Mouse (Mus musculus): Measurements from ENCODE around the gene Terf2.

DNA sequence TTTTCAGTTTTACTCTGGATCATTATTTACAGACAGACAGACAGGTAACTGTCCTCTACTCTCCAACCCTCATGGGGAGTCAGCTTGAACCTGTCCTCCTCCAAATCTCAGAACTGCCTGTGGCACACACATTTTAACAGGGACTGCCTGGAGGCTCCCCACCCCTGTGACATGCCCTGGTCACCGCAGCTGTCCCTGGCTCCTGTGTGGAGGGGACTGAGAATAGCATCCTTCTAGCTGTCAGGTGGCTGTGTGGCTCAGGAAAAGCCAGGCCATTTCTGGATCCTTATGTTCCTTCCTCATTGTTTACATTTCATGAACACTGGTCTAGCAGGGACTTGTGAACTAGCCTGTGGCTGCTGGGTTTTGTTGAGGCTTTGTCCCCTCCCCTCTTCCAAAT is 22.2 kb downstream of the Terf2 start:
- TF ChIP-seq CTCF (IDR thresholded peaks at IDR 0.05; ENCODE audit: borderline replicate concordance, insufficient read depth, low read length) (no peak), POLR2A (IDR thresholded peaks at IDR 0.05; ENCODE audit: low read depth, low read length) (no peak)
